Mouse (Mus musculus) heart, postnatal 14 days (tissue): ENCODE measurements around the gene Jsrp1. TPM values are rescaled to one million over a fixed set of nuclear protein-coding genes. Genes with fewer than 3 reads are reported as not detected.
"Not testable (repeated sequence)": the region's sequence is repeated elsewhere in the genome, so short reads cannot be mapped to it uniquely, and the experiment has no call there.

Experiments
- DNase-seq, 2 experiments: peaks; one replicate each; pipeline ENCODE4 v3.0.0; 2021 to 2022
- intact Hi-C: fragments of 180-260 bp; cut with DNase I; formaldehyde crosslinking; loops from one replicate; pipeline ENCODE4 v1.15.1; 2025
- total RNA-seq, 2 experiments: library from RNA; stranded (reverse); gene quantifications; 2 replicates each; pipeline ENCODE4 v1.2.3; 2021

Gene Jsrp1
- total RNA-seq, 2 experiments from 2014 or later = not detected

- DNase-seq = no peak
- intact Hi-C loops = no loop called here
Measured at GRCm38 (mm10) chr10:80836949-80837379, 23.7 kb upstream of the Jsrp1 start.

- intact Hi-C loops = no loop called here
- DNase-seq = no peak
Measured at GRCm38 (mm10) chr10:80835617-80836016, 22.3 kb upstream of the Jsrp1 start.

- DNase-seq = no peak
- intact Hi-C loops = loop anchor here (2.0 kb wide), 1 partner anchor 22 kb away; the partner anchor contains the start of genes Lsm7 and Sppl2b
Measured at GRCm38 (mm10) chr10:80832818-80833217, 19.5 kb upstream of the Jsrp1 start.

- DNase-seq = peak; percentile 45 to 57
- intact Hi-C loops = no loop called here
Measured at GRCm38 (mm10) chr10:80831136-80831535, 17.8 kb upstream of the Jsrp1 start.

GRCm38 (mm10) chr10:80829359-80830278 lies 16.3 kb upstream of the Jsrp1 start:
- intact Hi-C loops = no loop called here
- no peak for DNase-seq

GRCm38 (mm10) chr10:80828587-80828986 lies 15.3 kb upstream of the Jsrp1 start:
- DNase-seq, intact Hi-C loops: not testable (repeated sequence)

- intact Hi-C loops = no loop called here
Measured at GRCm38 (mm10) chr10:80827870-80828420, 14.6 kb upstream of the Jsrp1 start.

GRCm38 (mm10) chr10:80827063-80827869 lies 14.0 kb upstream of the Jsrp1 start:
- intact Hi-C loops = no loop called here
- DNase-seq = no peak

More at GRCm38 (mm10) chr10:80827870-80828420, 14.6 kb upstream of the Jsrp1 start:
- no peak for DNase-seq

GRCm38 (mm10) chr10:80826151-80827062 lies 13.1 kb upstream of the Jsrp1 start, which contains the start of gene Oaz1:
Gene Oaz1, plus strand, starts transcription at chr10:80826656.
- DNase-seq = peak; percentile 96 to 99
- intact Hi-C loops = no loop called here

- intact Hi-C loops = loop anchor here (5.0 kb wide), 1 partner anchor 172 kb away; no protein-coding TSS in a partner anchor
Measured at GRCm38 (mm10) chr10:80824827-80825226, 11.5 kb upstream of the Jsrp1 start.

GRCm38 (mm10) chr10:80823847-80824643 lies 10.7 kb upstream of the Jsrp1 start:
- intact Hi-C loops = loop anchor here (2.0 to 5.0 kb wide), 2 partner anchors 55 to 173 kb away; no protein-coding TSS in a partner anchor
- no peak for DNase-seq

More at GRCm38 (mm10) chr10:80824827-80825226, 11.5 kb upstream of the Jsrp1 start:
- DNase-seq = no peak

- intact Hi-C loops = loop anchor here (2.0 to 5.0 kb wide), 2 partner anchors 55 to 174 kb away; no protein-coding TSS in a partner anchor
- DNase-seq = no peak
Measured at GRCm38 (mm10) chr10:80823316-80823715, 10.0 kb upstream of the Jsrp1 start.

GRCm38 (mm10) chr10:80822528-80822927 lies 9.2 kb upstream of the Jsrp1 start:
- no peak for DNase-seq
- intact Hi-C loops = loop anchor here (2.0 to 5.0 kb wide), 2 partner anchors 56 to 175 kb away; no protein-coding TSS in a partner anchor

GRCm38 (mm10) chr10:80821991-80822390 lies 8.7 kb upstream of the Jsrp1 start:
- intact Hi-C loops = loop anchor here (2.0 to 5.0 kb wide), 2 partner anchors 57 to 175 kb away; no protein-coding TSS in a partner anchor

GRCm38 (mm10) chr10:80819406-80819805 lies 6.1 kb upstream of the Jsrp1 start:
- intact Hi-C loops = no loop called here
- DNase-seq = no peak

More at GRCm38 (mm10) chr10:80821991-80822390, 8.7 kb upstream of the Jsrp1 start:
- no peak for DNase-seq

GRCm38 (mm10) chr10:80818599-80819281 lies 5.4 kb upstream of the Jsrp1 start:
- intact Hi-C loops = no loop called here
- DNase-seq = no peak

GRCm38 (mm10) chr10:80817955-80818354 lies 4.7 kb upstream of the Jsrp1 start:
- intact Hi-C loops, DNase-seq: not testable (repeated sequence)

GRCm38 (mm10) chr10:80817164-80817563 lies 3.9 kb upstream of the Jsrp1 start:
- intact Hi-C loops = no loop called here
- DNase-seq = no peak
